Mouse (Mus musculus) midbrain, postnatal 0 days (tissue): ENCODE results near the gene Spock3. TPM values are rescaled to one million over a fixed set of nuclear protein-coding genes. Genes with fewer than 3 reads are reported as not detected.

ENCODE experiments used
- ATAC-seq: fragments of 200-750 bp; cut with Nextera tagmentation; 2 replicates; pipeline ENCODE4 v1.8.0; 2017; ENCODE audit warnings: moderate number of reproducible peaks, mild to moderate bottlenecking, moderate TSS enrichment, moderate library complexity; ENCODE audit not compliant: low FRiP score
- DNase-seq: peaks from one replicate; pipeline ENCODE4 v3.0.0-alpha.2; 2015; ENCODE audit warnings: low spot score
- H3K27ac ChIP-seq: fragments of 300-500 bp; sonication (generic); 2 replicates; pipeline ENCODE4 v1.5.1; 2014; ENCODE audit warnings: low read depth, mild to moderate bottlenecking, low read length, mixed read lengths
- H3K27me3 ChIP-seq: fragments of 300-500 bp; sonication (generic); 2 replicates; pipeline ENCODE4 v1.6.1; 2014; ENCODE audit warnings: low read length, control low read depth, mixed read lengths; ENCODE audit not compliant: insufficient read depth
- H3K36me3 ChIP-seq: fragments of 300-500 bp; sonication (generic); 2 replicates; pipeline ENCODE4 v1.6.1; 2014; ENCODE audit warnings: low read length, control low read depth, mixed read lengths; ENCODE audit not compliant: insufficient read depth
- H3K4me1 ChIP-seq: fragments of 300-500 bp; sonication (generic); 2 replicates; pipeline ENCODE4 v1.6.1; 2014; ENCODE audit warnings: mild to moderate bottlenecking, control low read depth, antibody characterized with exemption, low read length, mixed read lengths; ENCODE audit not compliant: insufficient read depth
- H3K4me2 ChIP-seq: fragments of 300-500 bp; sonication (generic); 2 replicates; pipeline ENCODE4 v1.6.1; 2014; ENCODE audit warnings: low read depth, mild to moderate bottlenecking, low read length, mixed read lengths; ENCODE audit not compliant: poor library complexity, severe bottlenecking
- H3K4me3 ChIP-seq: fragments of 300-500 bp; sonication (generic); 2 replicates; pipeline ENCODE4 v1.5.1; 2014; ENCODE audit warnings: low read depth, mild to moderate bottlenecking, low read length, moderate library complexity
- H3K9ac ChIP-seq: fragments of 300-500 bp; sonication (generic); replicated peaks from 2 replicates; pipeline ENCODE4 v1.6.1; 2014; ENCODE audit warnings: mild to moderate bottlenecking, low read length, moderate library complexity, mixed read lengths; ENCODE audit not compliant: poor library complexity, severe bottlenecking
- H3K9me3 ChIP-seq: fragments of 300-500 bp; sonication (generic); 2 replicates; pipeline ENCODE4 v1.6.1; 2016; ENCODE audit warnings: low read length, control low read depth
- CTCF ChIP-seq: IDR thresholded peaks from 2 replicates; pipeline ENCODE4 v1.5.1; 2016; ENCODE audit warnings: antibody characterized with exemption, mild to moderate bottlenecking
- WGBS: fragments of 180-500 bp; shearing (Covaris S2); extraction: QIAGEN DNeasy Blood & Tissue Kit; methylation state at CpG from one replicate; pipeline ENCODE4 v1.1.7; 2014; 5-methylcytosine and 5-hydroxymethylcytosine counted together
- polyA plus RNA-seq: library from polyadenylated mRNA; unstranded; fragments of >200 nt; fragmentation: Nextera tagmentation; extraction: Ambion mirVana; gene quantifications from 2 replicates; pipeline ENCODE4 v1.2.1, GENCODE M21; 2015
- total RNA-seq: library from RNA; depleted of rRNA; stranded (reverse); fragments of >200 nt; gene quantifications from 2 replicates; pipeline ENCODE4 v1.2.3, GENCODE M21; 2014; rRNA removed

Spock3 gene
- 63.4 and 73.5 TPM in 2 replicates for total RNA-seq
- polyA plus RNA-seq = 91.7 and 92.2 TPM in 2 replicates

GRCm38 (mm10) chr8:62950709-62951108 is at the start of gene Spock3:
Gene Spock3, plus strand, starts transcription at chr8:62951009.
- DNase-seq (no peak), ATAC-seq (no peak)
- Histone ChIP-seq H3K4me1 (no peaks in the 10 kb centered on the region), H3K27me3 (no peaks in the 10 kb centered on the region), H3K9ac (peak within 1 kb of the TSS; percentile 83), H3K27ac (peak within 1 kb of the TSS; percentile 65), H3K36me3 (no peaks in the 10 kb centered on the region), H3K4me3 (peak within 1 kb of the TSS; percentile 63), H3K9me3 (no peaks in the 10 kb centered on the region), H3K4me2 (peak within 1 kb of the TSS; percentile 74)
- TF ChIP-seq CTCF = no peak
- WGBS = 44% methylated on average over 2 of the region's 2 CpGs

- Histone ChIP-seq H3K4me3 (peak overlapping the region; percentile 63), H3K9ac (peak overlapping the region; percentile 83), H3K27me3 (no peaks in the 10 kb centered on the region), H3K36me3 (no peaks in the 10 kb centered on the region), H3K9me3 (no peaks in the 10 kb centered on the region), H3K27ac (peak overlapping the region; percentile 65), H3K4me2 (peak overlapping the region; percentile 74), H3K4me1 (no peaks in the 10 kb centered on the region)
- DNase-seq (peak; percentile 73), ATAC-seq (peak; percentile 87)
- peak; percentile 23; the same call in 1 of the 2 replicates for TF ChIP-seq CTCF
- under 1% methylated on average over 48 of the region's 50 CpGs for WGBS
Observed at GRCm38 (mm10) chr8:62951173-62952134, 645 bp downstream of the Spock3 start.

GRCm38 (mm10) chr8:62952481-62952880 is 1.7 kb downstream of the Spock3 start:
- H3K4me1 ChIP-seq = no peaks in the 10 kb centered on the region
- peak overlapping the region; percentile 83 for H3K9ac ChIP-seq
- 0 out of 2 replicates have a peak overlapping the region, but pooled peaks have one; percentile 18 for H3K27ac ChIP-seq
- peak overlapping the region; percentile 74 for H3K4me2 ChIP-seq
- no peak for DNase-seq
- H3K27me3 ChIP-seq = no peaks in the 10 kb centered on the region
- no peak for TF ChIP-seq CTCF
- no peaks in the 10 kb centered on the region for H3K36me3 ChIP-seq
- WGBS = 12% methylated on average over 3 of the region's 3 CpGs
- peak overlapping the region; percentile 63 for H3K4me3 ChIP-seq
- ATAC-seq = peak; percentile 71
- H3K9me3 ChIP-seq = no peaks in the 10 kb centered on the region

- H3K9me3 ChIP-seq = no peaks in the 10 kb centered on the region
- no peaks in the 10 kb centered on the region for H3K27me3 ChIP-seq
- 86% methylated on average over 3 of the region's 3 CpGs for whole genome bisulfite sequencing
- no peaks in the 10 kb centered on the region for H3K4me1 ChIP-seq
- no peak overlapping the region for H3K27ac ChIP-seq
- H3K36me3 ChIP-seq = no peaks in the 10 kb centered on the region
- no peak overlapping the region for H3K4me3 ChIP-seq
- DNase-seq (no peak), ATAC-seq (no peak)
- TF ChIP-seq CTCF = no peak
- H3K4me2 ChIP-seq = no peak overlapping the region
- no peak overlapping the region for H3K9ac ChIP-seq
Observed at GRCm38 (mm10) chr8:62962608-62963007, 11.8 kb downstream of the Spock3 start.

GRCm38 (mm10) chr8:62969802-62970372 is 19.1 kb downstream of the Spock3 start:
- DNase-seq = peak; percentile 71
- no peaks in the 10 kb centered on the region for H3K36me3 ChIP-seq

GRCm38 (mm10) chr8:63088984-63089383 is 138.2 kb downstream of the Spock3 start:
- no peak overlapping the region for H3K9ac ChIP-seq
- H3K4me2 ChIP-seq = no peak overlapping the region
- H3K4me1 ChIP-seq = no peaks in the 10 kb centered on the region
- no peaks in the 10 kb centered on the region for H3K27me3 ChIP-seq
- H3K36me3 ChIP-seq = no peaks in the 10 kb centered on the region
- no peak for DNase-seq
- WGBS = 83% methylated on average over 3 of the region's 3 CpGs
- TF ChIP-seq CTCF = no peak
- H3K4me3 ChIP-seq = no peak overlapping the region
- H3K27ac ChIP-seq = no peak overlapping the region
- ATAC-seq = no peak
- H3K9me3 ChIP-seq = no peaks in the 10 kb centered on the region

More at GRCm38 (mm10) chr8:62969802-62970372, 19.1 kb downstream of the Spock3 start:
- peak; percentile 47; the same call in 1 of the 2 replicates for ATAC-seq
- Histone ChIP-seq H3K27ac (no peak overlapping the region), H3K9ac (no peak overlapping the region), H3K4me1 (no peaks in the 10 kb centered on the region), H3K4me3 (no peak overlapping the region), H3K27me3 (no peaks in the 10 kb centered on the region), H3K4me2 (no peak overlapping the region), H3K9me3 (no peaks in the 10 kb centered on the region)
- WGBS = 44% methylated on average over 2 of the region's 2 CpGs
- TF ChIP-seq CTCF = no peak
